Mouse (Mus musculus) gastrocnemius, adult 8-10 months (tissue): ENCODE measurements around the gene Slc8a1. TPM values are rescaled to one million over a fixed set of nuclear protein-coding genes. Genes with fewer than 3 reads are reported as not detected.
A peak's percentile ranks its signal among the peaks of the same experiment; 100 is the strongest.

Source experiments
- DNase-seq, 2 experiments: peaks; one replicate each; pipeline ENCODE4 v3.0.0; 2022; ENCODE audit warnings: low spot score in 2 of 2
- total RNA-seq, 4 experiments: library from RNA; stranded (reverse); gene quantifications; 2 replicates each; pipeline ENCODE4 v1.2.4; 2022

Gene Slc8a1
- total RNA-seq, 4 experiments from 2014 or later: 22.3 to 34.0 (median 27.7) TPM

GRCm38 (mm10) chr17:81576893-81577292 lies 161.3 kb downstream of the Slc8a1 start:
- DNase-seq: no peak

- DNase-seq: no peak
These were observed 172.4 kb downstream of the Slc8a1 start for GRCm38 (mm10) chr17:81565634-81566372.

GRCm38 (mm10) chr17:81554052-81554734 lies 184.0 kb downstream of the Slc8a1 start:
- no peak for DNase-seq

GRCm38 (mm10) chr17:81551856-81552635 lies 186.1 kb downstream of the Slc8a1 start:
- DNase-seq: no peak

- no peak for DNase-seq
These were observed 187.3 kb downstream of the Slc8a1 start for GRCm38 (mm10) chr17:81550864-81551263.

- DNase-seq: no peak
These were observed 190.2 kb downstream of the Slc8a1 start for GRCm38 (mm10) chr17:81548016-81548415.

- DNase-seq: no peak
These were observed 191.7 kb downstream of the Slc8a1 start for GRCm38 (mm10) chr17:81546525-81546924.

GRCm38 (mm10) chr17:81546012-81546411 lies 192.2 kb downstream of the Slc8a1 start:
- DNase-seq: no peak

GRCm38 (mm10) chr17:81544926-81545325 lies 193.3 kb downstream of the Slc8a1 start:
- DNase-seq: no peak

- DNase-seq: peak; percentile 4 to 37
These were observed 195.6 kb downstream of the Slc8a1 start for GRCm38 (mm10) chr17:81542313-81543185.

- no peak for DNase-seq
These were observed 199.7 kb downstream of the Slc8a1 start for GRCm38 (mm10) chr17:81538163-81539160.

- DNase-seq: no peak
These were observed 202.1 kb downstream of the Slc8a1 start for GRCm38 (mm10) chr17:81536093-81536492.

GRCm38 (mm10) chr17:81529849-81530248 lies 208.3 kb downstream of the Slc8a1 start:
- DNase-seq: no peak

- DNase-seq: no peak
These were observed 209.2 kb downstream of the Slc8a1 start for GRCm38 (mm10) chr17:81528940-81529339.

GRCm38 (mm10) chr17:81526463-81526862 lies 211.7 kb downstream of the Slc8a1 start:
- no peak for DNase-seq

GRCm38 (mm10) chr17:81524826-81525225 lies 213.4 kb downstream of the Slc8a1 start:
- DNase-seq: no peak

GRCm38 (mm10) chr17:81523943-81524342 lies 214.2 kb downstream of the Slc8a1 start:
- no peak for DNase-seq

GRCm38 (mm10) chr17:81518316-81519025 lies 219.7 kb downstream of the Slc8a1 start:
- no peak for DNase-seq

- DNase-seq: no peak
These were observed 222.0 kb downstream of the Slc8a1 start for GRCm38 (mm10) chr17:81516155-81516554.
